Mouse (Mus musculus) lung, postnatal 0 days (tissue): ENCODE data around the gene Abr. TPM values are rescaled to one million over a fixed set of nuclear protein-coding genes. Genes with fewer than 3 reads are reported as not detected.

Experiments
- ATAC-seq: fragments of 200-750 bp; cut with Nextera tagmentation; 2 replicates; pipeline ENCODE4 v1.8.0; 2017; ENCODE audit warnings: moderate library complexity
- DNase-seq: peaks from one replicate; pipeline ENCODE4 v3.0.0-alpha.2; 2016; ENCODE audit warnings: low spot score
- H3K27ac ChIP-seq: fragments of 300-500 bp; sonication (generic); 2 replicates; pipeline ENCODE4 v1.5.1; 2014; ENCODE audit warnings: antibody characterized with exemption, mild to moderate bottlenecking, low read length, mixed read lengths
- H3K27me3 ChIP-seq: fragments of 300-500 bp; sonication (generic); replicated peaks from 2 replicates; pipeline ENCODE4 v1.6.1; 2014; ENCODE audit warnings: low read length, mixed read lengths; ENCODE audit not compliant: insufficient read depth
- H3K36me3 ChIP-seq: fragments of 300-500 bp; sonication (generic); 2 replicates; pipeline ENCODE4 v1.6.1; 2014; ENCODE audit warnings: low read length, mixed read lengths; ENCODE audit not compliant: insufficient read depth
- H3K4me1 ChIP-seq: fragments of 300-500 bp; sonication (generic); 2 replicates; pipeline ENCODE4 v1.6.1; 2014; ENCODE audit warnings: antibody characterized with exemption, low read depth, low read length, mixed read lengths; ENCODE audit not compliant: insufficient read depth
- H3K4me2 ChIP-seq: fragments of 300-500 bp; sonication (generic); replicated peaks from 2 replicates; pipeline ENCODE4 v1.6.1; 2014; ENCODE audit warnings: low read depth, mild to moderate bottlenecking, low read length, moderate library complexity, mixed read lengths
- H3K4me3 ChIP-seq: fragments of 300-500 bp; sonication (generic); 2 replicates; pipeline ENCODE4 v1.5.1; 2014; ENCODE audit warnings: low read depth, low read length
- H3K9ac ChIP-seq: fragments of 300-500 bp; sonication (generic); replicated peaks from 2 replicates; pipeline ENCODE4 v1.6.1; 2014; ENCODE audit warnings: low read depth, mild to moderate bottlenecking
- H3K9me3 ChIP-seq: fragments of 300-500 bp; sonication (generic); 2 replicates; pipeline ENCODE4 v1.6.1; 2016; ENCODE audit warnings: low read length, mixed read lengths
- CTCF ChIP-seq: IDR thresholded peaks from 2 replicates; pipeline ENCODE4 v1.5.1; 2016; ENCODE audit warnings: antibody characterized with exemption, mild to moderate bottlenecking
- EP300 ChIP-seq: IDR thresholded peaks from 2 replicates; pipeline ENCODE4 v1.6.1; 2016; ENCODE audit warnings: antibody characterized with exemption, mild to moderate bottlenecking, control low read depth
- WGBS: fragments of 180-500 bp; shearing (Covaris S2); extraction: QIAGEN DNeasy Blood & Tissue Kit; methylation state at CpG from one replicate; pipeline ENCODE4 v1.1.7; 2014; 5-methylcytosine and 5-hydroxymethylcytosine counted together
- polyA plus RNA-seq: library from polyadenylated mRNA; unstranded; fragments of >200 nt; fragmentation: Nextera tagmentation; extraction: Ambion mirVana; gene quantifications from 2 replicates; pipeline ENCODE4 v1.2.1, GENCODE M21; 2015

Gene Abr
- polyA plus RNA-seq, 1 experiment from 2014 or later = 17.2 TPM

DNA sequence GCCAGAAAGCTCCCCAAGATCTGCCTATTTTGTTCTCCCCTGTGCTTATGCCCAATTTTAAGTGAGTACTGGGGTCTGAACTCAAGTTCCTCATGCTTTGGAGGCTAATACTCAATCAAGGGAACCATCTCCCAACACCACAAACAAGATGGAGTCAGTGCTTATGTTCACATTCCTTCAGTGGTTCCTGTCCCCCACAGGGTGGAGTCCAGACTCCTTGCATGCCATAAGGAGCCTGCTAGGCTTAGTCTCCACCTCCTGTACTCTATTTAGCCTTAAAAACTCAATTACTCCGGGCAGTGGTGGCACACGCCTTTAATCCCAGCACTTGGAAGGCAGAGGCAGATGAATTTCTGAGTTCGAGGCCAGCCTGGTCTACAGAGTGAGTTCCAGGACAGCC lies 2.8 kb upstream of the Abr start:
- DNase-seq (no peak), ATAC-seq (no peak)
- no peaks in the 10 kb centered on the region for H3K36me3 ChIP-seq
- H3K4me1 ChIP-seq = no peaks in the 10 kb centered on the region
- H3K9ac ChIP-seq = no peak overlapping the region
- H3K4me3 ChIP-seq = no peak overlapping the region
- H3K27me3 ChIP-seq = peaks cover 28% of the 10 kb centered on the region
- no peak for TF ChIP-seq EP300
- no peak for TF ChIP-seq CTCF
- WGBS = 75% methylated on average over 3 of the region's 3 CpGs
- no peak overlapping the region for H3K27ac ChIP-seq
- H3K4me2 ChIP-seq = no peak overlapping the region
- H3K9me3 ChIP-seq = no peaks in the 10 kb centered on the region

DNA sequence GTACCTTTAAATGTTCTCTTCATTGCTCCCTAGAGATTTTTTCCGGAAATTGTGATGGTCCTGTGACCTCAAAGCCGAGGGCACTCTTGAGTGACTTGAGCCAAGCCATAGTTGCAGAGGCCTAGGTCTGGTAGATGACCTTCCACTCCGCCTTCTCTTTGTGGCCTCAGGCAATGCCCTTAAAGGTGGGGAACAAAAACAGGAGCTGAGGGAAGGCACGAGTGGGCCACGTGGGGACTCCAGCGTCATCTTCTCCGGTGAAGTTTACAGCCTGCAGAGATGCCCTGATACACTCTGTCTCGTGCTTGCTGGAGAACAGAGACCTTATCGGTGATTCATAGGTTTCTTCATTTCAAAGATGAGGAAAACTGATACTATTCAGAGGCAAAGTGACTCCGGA lies 2.0 kb upstream of the Abr start:
- Histone ChIP-seq H3K27ac (no peak overlapping the region), H3K9ac (no peak overlapping the region)
- WGBS = 66% methylated on average over 10 of the region's 10 CpGs

DNA sequence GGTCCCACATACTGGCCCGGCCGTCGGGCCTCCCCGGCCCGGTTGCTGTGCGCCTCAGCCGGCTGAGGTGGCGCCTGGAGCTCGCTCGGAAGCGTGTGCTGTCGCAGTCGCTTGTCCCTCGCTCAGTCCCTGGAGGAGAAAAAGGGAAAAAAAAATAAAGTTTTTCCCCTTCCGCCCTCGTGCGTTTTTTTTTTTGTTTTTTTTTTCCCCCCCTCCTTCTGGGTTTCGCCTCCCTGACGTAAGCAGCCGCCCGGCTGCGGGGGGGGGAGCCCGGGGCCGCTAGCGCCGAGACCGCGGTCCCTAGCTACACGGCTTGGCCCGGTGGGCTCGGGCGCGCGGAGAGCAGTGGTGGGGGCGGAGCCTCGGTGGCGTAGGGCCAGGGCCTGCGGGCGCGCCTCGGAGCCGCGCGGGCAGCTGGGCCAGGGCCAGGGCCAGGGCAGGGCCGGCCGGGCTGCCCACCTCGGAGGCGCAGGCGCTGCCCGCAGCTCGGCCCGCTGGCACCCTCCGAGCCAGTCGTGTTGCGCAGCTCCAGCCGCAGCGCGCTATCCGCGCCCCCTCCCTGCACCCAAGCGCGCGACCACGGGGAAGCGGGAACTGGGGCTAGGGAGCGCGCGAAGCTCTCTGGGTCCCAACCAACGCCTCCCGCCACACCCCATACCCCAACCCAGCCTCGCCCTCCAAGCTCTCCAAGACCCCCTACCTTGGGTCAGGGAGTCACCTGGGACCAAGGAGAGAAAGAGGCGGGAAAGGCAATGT lies 1.3 kb upstream of the Abr start:
- no peaks in the 10 kb centered on the region for H3K4me1 ChIP-seq
- ATAC-seq = peak; percentile 80
- no peak overlapping the region for H3K9ac ChIP-seq
- peak overlapping the region; percentile 99 for H3K4me2 ChIP-seq
- H3K27ac ChIP-seq = no peak overlapping the region
- WGBS = under 1% methylated on average over 53 of the region's 72 CpGs
- peak overlapping the region; percentile 58 for H3K4me3 ChIP-seq
- H3K36me3 ChIP-seq = no peaks in the 10 kb centered on the region
- no peaks in the 10 kb centered on the region for H3K9me3 ChIP-seq
- DNase-seq = peak; percentile 51
- TF ChIP-seq CTCF = 0 out of 2 replicates have a peak, but pooled peaks have one; percentile 6
- no peak for TF ChIP-seq EP300
- peaks cover 28% of the 10 kb centered on the region for H3K27me3 ChIP-seq

More for the DNA sequence above, 2.0 kb upstream of the Abr start:
- ATAC-seq (no peak), DNase-seq (no peak)
- TF ChIP-seq EP300 = no peak
- TF ChIP-seq CTCF = no peak
- Histone ChIP-seq H3K36me3 (no peaks in the 10 kb centered on the region), H3K27me3 (peaks cover 28% of the 10 kb centered on the region), H3K4me2 (peak overlapping the region; percentile 99; the same call in 1 of the 2 replicates), H3K4me3 (no peak overlapping the region), H3K9me3 (no peaks in the 10 kb centered on the region), H3K4me1 (no peaks in the 10 kb centered on the region)

DNA sequence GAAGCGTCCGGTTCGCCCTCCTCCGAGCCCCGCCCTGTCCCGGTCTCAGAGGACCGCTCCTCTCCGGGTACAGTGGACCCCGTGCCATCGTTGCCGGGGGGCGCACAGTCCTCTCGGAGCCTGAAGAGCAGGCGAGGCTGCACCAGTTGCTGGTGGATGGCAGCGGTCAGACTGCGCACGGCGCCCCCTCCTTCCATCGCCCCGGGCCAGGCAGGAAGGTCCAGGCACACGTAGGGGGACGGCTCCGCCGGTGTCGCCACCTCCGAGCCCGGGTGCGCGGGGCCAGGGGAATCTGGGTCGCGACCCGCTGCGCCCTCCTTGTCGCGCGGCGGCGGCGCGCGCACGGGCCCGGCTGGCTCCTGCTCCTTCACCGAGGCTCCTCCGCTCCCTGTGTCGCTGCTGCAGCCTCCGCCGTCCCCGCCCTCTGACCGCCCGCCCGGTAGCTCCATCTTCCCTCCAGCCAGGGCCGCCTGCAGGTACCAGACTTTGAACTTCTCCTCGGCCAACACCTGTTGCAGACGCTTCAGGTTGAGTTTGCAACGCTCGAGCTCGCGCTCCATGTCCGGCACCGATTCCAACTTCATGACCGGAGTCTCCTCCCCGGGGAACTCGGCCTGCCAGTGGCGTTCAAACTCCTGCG lies 572 bp upstream of the Abr start:
- ATAC-seq (peak; percentile 42), DNase-seq (peak; percentile 37)
- H3K4me1 ChIP-seq = no peaks in the 10 kb centered on the region
- H3K9me3 ChIP-seq = no peaks in the 10 kb centered on the region
- no peaks in the 10 kb centered on the region for H3K36me3 ChIP-seq
- peak overlapping the region; percentile 99 for H3K4me2 ChIP-seq
- H3K9ac ChIP-seq = no peak overlapping the region
- peak overlapping the region; percentile 58 for H3K4me3 ChIP-seq
- H3K27me3 ChIP-seq = peaks cover 28% of the 10 kb centered on the region
- under 1% methylated on average over 62 of the region's 66 CpGs for WGBS
- H3K27ac ChIP-seq = no peak overlapping the region
- TF ChIP-seq CTCF = no peak

DNA sequence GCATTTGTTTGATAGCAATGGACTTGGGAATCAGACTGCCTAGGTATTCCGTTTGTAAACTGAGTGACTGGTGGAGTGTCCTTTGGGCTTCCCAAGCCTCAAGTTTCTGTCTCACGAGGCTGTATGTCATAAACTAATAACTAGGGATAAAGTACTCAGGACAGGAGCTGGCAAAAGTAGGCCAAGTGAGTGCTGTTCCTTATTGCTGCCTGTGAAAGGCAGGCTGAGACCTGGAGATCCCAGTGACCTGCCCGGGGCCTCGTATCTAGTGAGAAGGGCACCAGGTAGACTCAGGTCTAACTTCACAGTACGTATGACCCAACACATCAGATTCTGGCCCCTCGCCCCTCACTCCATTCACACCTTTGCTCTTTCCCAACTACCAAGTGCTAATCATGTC lies 4.0 kb downstream of the Abr start:
- 82% methylated on average over 6 of the region's 6 CpGs for WGBS
- no peaks in the 10 kb centered on the region for H3K9me3 ChIP-seq
- no peak overlapping the region for H3K4me3 ChIP-seq
- no peaks in the 10 kb centered on the region for H3K4me1 ChIP-seq
- no peak overlapping the region for H3K4me2 ChIP-seq
- DNase-seq (no peak), ATAC-seq (no peak)
- no peak for TF ChIP-seq CTCF
- no peak for TF ChIP-seq EP300
- no peak overlapping the region for H3K9ac ChIP-seq
- H3K36me3 ChIP-seq = no peaks in the 10 kb centered on the region
- peaks cover 28% of the 10 kb centered on the region for H3K27me3 ChIP-seq
- no peak overlapping the region for H3K27ac ChIP-seq

DNA sequence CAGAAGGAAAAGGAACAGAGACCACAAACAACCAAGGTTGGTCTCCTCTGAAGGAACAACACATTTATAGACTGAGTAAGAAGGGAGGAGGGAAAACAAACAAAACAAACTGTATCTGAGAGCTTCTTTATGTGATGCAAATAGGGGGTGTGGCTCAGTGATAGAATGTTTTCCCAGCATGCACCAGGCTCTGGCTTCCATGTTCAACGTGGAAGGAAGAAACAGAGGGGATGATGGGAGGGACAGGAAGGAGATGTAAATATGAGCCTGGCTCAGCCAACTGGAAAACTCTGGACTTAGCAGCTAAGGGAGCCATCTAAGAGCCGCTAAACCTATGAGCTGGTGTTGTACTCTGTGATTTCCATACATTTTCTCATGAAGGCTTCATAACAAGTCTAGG lies 7.9 kb downstream of the Abr start:
- H3K4me3 ChIP-seq = no peak overlapping the region
- DNase-seq = no peak
- H3K4me1 ChIP-seq = no peaks in the 10 kb centered on the region
- no peak overlapping the region for H3K4me2 ChIP-seq
- H3K27ac ChIP-seq = no peak overlapping the region
- ATAC-seq = no peak
- no peaks in the 10 kb centered on the region for H3K36me3 ChIP-seq
- H3K9me3 ChIP-seq = no peaks in the 10 kb centered on the region
- TF ChIP-seq CTCF (no peak), EP300 (no peak)
- WGBS = 46% methylated on average over 2 of the region's 2 CpGs
- no peak overlapping the region for H3K9ac ChIP-seq
- no peaks in the 10 kb centered on the region for H3K27me3 ChIP-seq
